Mouse (Mus musculus): ENCODE measurements around the gene Sox12. TPM values are rescaled to one million over a fixed set of nuclear protein-coding genes. Genes with fewer than 3 reads are reported as not detected.

The Sox12 gene
- polyA plus RNA-seq, 1 experiment from 2014 or later = 6.6 TPM

DNA sequence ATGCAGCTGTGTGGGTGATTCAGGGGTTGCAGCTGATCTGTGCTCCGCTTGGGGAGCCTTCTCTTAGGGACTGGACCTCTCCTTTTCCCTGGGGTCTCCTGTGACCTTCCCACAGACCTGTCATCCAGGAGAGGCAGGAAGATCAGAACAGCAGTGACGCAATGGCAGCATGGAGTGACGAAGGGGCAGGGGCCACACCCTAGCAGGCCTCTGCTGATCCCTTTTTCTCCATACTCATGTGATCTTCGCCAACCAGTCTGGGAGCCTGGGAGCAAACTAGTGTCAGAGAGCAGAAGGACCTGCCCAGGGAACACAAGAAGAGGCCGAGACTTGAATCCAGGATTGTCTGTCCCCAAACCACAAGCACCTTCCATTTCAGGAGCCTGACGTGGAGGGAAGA lies 48.7 kb downstream of the Sox12 start:
- Histone ChIP-seq H3K27ac (no peak overlapping the region), H3K4me1 (peaks cover 10% of the 10 kb centered on the region), H3K9ac (no peak overlapping the region), H3K4me2 (no peak overlapping the region), H3K27me3 (no peaks in the 10 kb centered on the region), H3K36me3 (no peaks in the 10 kb centered on the region), H3K9me3 (no peaks in the 10 kb centered on the region), H3K4me3 (no peak overlapping the region)
- 73% methylated on average over 6 of the region's 6 CpGs for WGBS
- ATAC-seq (ENCODE audit: insufficient number of reproducible peaks, low FRiP score, low TSS enrichment, low read depth) = no peak

- Histone ChIP-seq H3K36me3 (no peaks in the 10 kb centered on the region), H3K9me3 (no peaks in the 10 kb centered on the region), H3K4me1 (peaks cover 21% of the 10 kb centered on the region), H3K27me3 (no peaks in the 10 kb centered on the region), H3K27ac (no peak overlapping the region), H3K9ac (no peak overlapping the region), H3K4me2 (no peak overlapping the region), H3K4me3 (no peak overlapping the region)
- 75% methylated on average over 2 of the region's 2 CpGs for WGBS
- ATAC-seq (ENCODE audit: insufficient number of reproducible peaks, low FRiP score, low TSS enrichment, low read depth) = no peak
Observed at GRCm38 (mm10) chr2:152347722-152348121, 50.1 kb downstream of the Sox12 start.

DNA sequence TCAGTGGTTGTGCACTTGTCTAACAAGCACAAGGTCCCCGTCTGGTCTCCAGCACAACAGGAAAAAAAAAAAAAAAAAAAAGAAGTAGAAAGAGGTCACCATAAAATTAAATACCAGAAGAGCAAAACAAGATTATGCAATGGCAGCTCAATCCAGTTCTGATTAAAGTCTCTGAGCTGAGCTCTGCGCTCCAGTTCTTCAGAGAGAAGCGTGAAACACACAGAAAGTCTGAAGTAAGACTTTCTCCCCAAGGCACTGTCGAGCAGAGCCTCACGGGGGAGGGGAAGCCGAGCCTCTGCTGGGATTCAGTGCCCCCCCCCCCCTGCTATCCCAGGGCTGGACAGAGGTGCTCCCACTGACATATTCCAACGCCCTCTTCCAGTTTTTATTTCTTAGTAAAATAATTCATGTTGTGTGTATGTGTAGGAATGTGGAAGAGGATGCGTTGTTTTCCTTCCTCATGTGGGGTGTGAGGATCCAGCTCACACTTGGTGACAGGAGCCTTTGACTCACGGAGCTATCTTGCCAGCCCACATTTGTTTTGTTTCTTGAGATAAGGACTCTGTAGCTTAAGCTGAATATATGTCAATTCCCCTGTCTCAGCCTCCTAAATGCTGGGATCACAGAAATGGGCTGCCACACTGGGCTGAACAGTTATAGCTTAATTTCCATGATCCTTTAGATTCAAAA lies 50.9 kb downstream of the Sox12 start:
- no peaks in the 10 kb centered on the region for H3K27me3 ChIP-seq
- H3K4me3 ChIP-seq = no peak overlapping the region
- H3K36me3 ChIP-seq = no peaks in the 10 kb centered on the region
- WGBS = 46% methylated on average over 9 of the region's 9 CpGs
- H3K9me3 ChIP-seq = no peaks in the 10 kb centered on the region
- no peak overlapping the region for H3K27ac ChIP-seq
- no peak overlapping the region for H3K9ac ChIP-seq
- no peak overlapping the region for H3K4me2 ChIP-seq
- H3K4me1 ChIP-seq = peaks cover 21% of the 10 kb centered on the region
- no peak for ATAC-seq (ENCODE audit: insufficient number of reproducible peaks, low FRiP score, low TSS enrichment, low read depth)

DNA sequence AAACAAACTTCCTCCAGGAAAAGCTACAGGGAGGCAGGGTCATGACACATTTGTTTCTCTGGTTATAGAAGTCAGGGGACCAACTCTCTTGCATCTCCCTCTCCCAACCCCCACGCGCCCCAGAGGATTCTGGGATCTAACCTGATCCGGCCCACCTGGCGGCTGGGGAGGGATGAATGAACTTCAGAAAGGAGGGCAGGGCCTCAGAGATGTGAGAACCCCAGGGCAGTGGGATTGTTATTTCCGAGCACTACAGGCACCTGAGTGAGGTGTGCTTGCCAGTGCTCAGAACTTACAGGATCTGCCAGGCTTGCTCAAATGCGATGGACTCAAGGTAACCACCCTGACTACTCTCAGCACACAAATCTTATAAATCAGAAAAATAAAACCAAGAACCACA lies 52.5 kb downstream of the Sox12 start:
- Histone ChIP-seq H3K27ac (no peak overlapping the region), H3K4me2 (no peak overlapping the region), H3K4me3 (no peak overlapping the region), H3K4me1 (peaks cover 21% of the 10 kb centered on the region), H3K9me3 (no peaks in the 10 kb centered on the region), H3K36me3 (no peaks in the 10 kb centered on the region), H3K27me3 (no peaks in the 10 kb centered on the region), H3K9ac (no peak overlapping the region)
- 59% methylated on average over 6 of the region's 6 CpGs for WGBS
- ATAC-seq (ENCODE audit: insufficient number of reproducible peaks, low FRiP score, low TSS enrichment, low read depth) = no peak

- H3K4me2 ChIP-seq = no peak overlapping the region
- no peak for ATAC-seq (ENCODE audit: insufficient number of reproducible peaks, low FRiP score, low TSS enrichment, low read depth)
Observed at GRCm38 (mm10) chr2:152344909-152345308, 53.0 kb downstream of the Sox12 start.

GRCm38 (mm10) chr2:152344361-152344760 lies 53.5 kb downstream of the Sox12 start:
- H3K36me3 ChIP-seq = no peaks in the 10 kb centered on the region
- peaks cover 16% of the 10 kb centered on the region for H3K4me1 ChIP-seq
- H3K4me3 ChIP-seq = peak overlapping the region; percentile 54
- peak overlapping the region; percentile 92 for H3K4me2 ChIP-seq
- WGBS = 6% methylated on average over 10 of the region's 10 CpGs
- no peaks in the 10 kb centered on the region for H3K27me3 ChIP-seq
- H3K9me3 ChIP-seq = no peaks in the 10 kb centered on the region
- ATAC-seq (ENCODE audit: insufficient number of reproducible peaks, low FRiP score, low TSS enrichment, low read depth) = no peak
- H3K9ac ChIP-seq = 0 out of 2 replicates have a peak overlapping the region, but pooled peaks have one; percentile 8
- H3K27ac ChIP-seq = no peak overlapping the region

More at GRCm38 (mm10) chr2:152344909-152345308, 53.0 kb downstream of the Sox12 start:
- Histone ChIP-seq H3K9ac (no peak overlapping the region), H3K4me1 (peaks cover 19% of the 10 kb centered on the region), H3K36me3 (no peaks in the 10 kb centered on the region), H3K27me3 (no peaks in the 10 kb centered on the region), H3K9me3 (no peaks in the 10 kb centered on the region), H3K27ac (no peak overlapping the region), H3K4me3 (no peak overlapping the region)
- WGBS = 69% methylated on average over 5 of the region's 5 CpGs

Other genes starting within 250 kb of the Sox12 start
- gene Csnk2a1, start 171.2 kb downstream of the Sox12 start, polyA plus RNA-seq (2015; fragmentation: Nextera tagmentation; extraction: Ambion mirVana) = 74.6 and 93.0 TPM in 2 replicates
- gene Tbc1d20, start 104.2 kb downstream of the Sox12 start, polyA plus RNA-seq (2015; fragmentation: Nextera tagmentation; extraction: Ambion mirVana) = 43.5 and 48.0 TPM in 2 replicates
- 86.3 and 91.7 TPM in 2 replicates for gene Rbck1, start 65.4 kb downstream of the Sox12 start, polyA plus RNA-seq (2015; fragmentation: Nextera tagmentation; extraction: Ambion mirVana)
- 2.9 and 4.5 TPM in 2 replicates for gene Trib3, start 54.0 kb downstream of the Sox12 start, polyA plus RNA-seq (2015; fragmentation: Nextera tagmentation; extraction: Ambion mirVana)
- gene Nrsn2, start 21.4 kb downstream of the Sox12 start, polyA plus RNA-seq (2015; fragmentation: Nextera tagmentation; extraction: Ambion mirVana) = 1.0 and 1.5 TPM in 2 replicates
- gene Zcchc3, start 17.0 kb upstream of the Sox12 start, polyA plus RNA-seq (2015; fragmentation: Nextera tagmentation; extraction: Ambion mirVana) = 28.5 and 35.0 TPM in 2 replicates
- gene 6820408C15Rik, start 17.5 kb upstream of the Sox12 start, polyA plus RNA-seq (2015; fragmentation: Nextera tagmentation; extraction: Ambion mirVana) = 0.10 TPM in 1 of 2 replicates, not detected in the other
- not detected in 2 replicates for gene Defb23, start 66.6 kb upstream of the Sox12 start, polyA plus RNA-seq (2015; fragmentation: Nextera tagmentation; extraction: Ambion mirVana)
- not detected in 2 replicates for gene Defb20, start 79.0 kb upstream of the Sox12 start, polyA plus RNA-seq (2015; fragmentation: Nextera tagmentation; extraction: Ambion mirVana)
- not detected in 2 replicates for gene Defb22, start 92.1 kb upstream of the Sox12 start, polyA plus RNA-seq (2015; fragmentation: Nextera tagmentation; extraction: Ambion mirVana)
- gene Defb26, start 113.6 kb upstream of the Sox12 start, polyA plus RNA-seq (2015; fragmentation: Nextera tagmentation; extraction: Ambion mirVana) = not detected in 2 replicates
- not detected in 2 replicates for gene Defb28, start 120.2 kb upstream of the Sox12 start, polyA plus RNA-seq (2015; fragmentation: Nextera tagmentation; extraction: Ambion mirVana)
- gene Defb29, start 142.0 kb upstream of the Sox12 start, polyA plus RNA-seq (2015; fragmentation: Nextera tagmentation; extraction: Ambion mirVana) = not detected in 2 replicates
- not detected in 2 replicates for gene Gm17416, start 171.3 kb upstream of the Sox12 start, polyA plus RNA-seq (2015; fragmentation: Nextera tagmentation; extraction: Ambion mirVana)
- not detected in 2 replicates for gene Defb21, start 174.7 kb upstream of the Sox12 start, polyA plus RNA-seq (2015; fragmentation: Nextera tagmentation; extraction: Ambion mirVana)
- gene Defb19, start 182.2 kb upstream of the Sox12 start, polyA plus RNA-seq (2015; fragmentation: Nextera tagmentation; extraction: Ambion mirVana) = not detected in 2 replicates
- gene Defb45, start 201.3 kb upstream of the Sox12 start, polyA plus RNA-seq (2015; fragmentation: Nextera tagmentation; extraction: Ambion mirVana) = not detected in 2 replicates
- gene Defb36, start 206.3 kb upstream of the Sox12 start, polyA plus RNA-seq (2015; fragmentation: Nextera tagmentation; extraction: Ambion mirVana) = not detected in 2 replicates
- gene Defb25, start 225.0 kb upstream of the Sox12 start, polyA plus RNA-seq (2015; fragmentation: Nextera tagmentation; extraction: Ambion mirVana) = 0.92 and 1.1 TPM in 2 replicates
- gene Rem1, start 228.9 kb upstream of the Sox12 start, polyA plus RNA-seq (2015; fragmentation: Nextera tagmentation; extraction: Ambion mirVana) = 5.2 and 7.4 TPM in 2 replicates

Measured in limb, embryonic 15.5 days (tissue).